Mouse (Mus musculus): ENCODE measurements around the gene Mier2. TPM values are rescaled to one million over a fixed set of nuclear protein-coding genes. Genes with fewer than 3 reads are reported as not detected.

The Mier2 gene
- 10 to 100 TPM; 51.2 to 72.3 (median 53.0) TPM for total RNA-seq (2022)

DNA sequence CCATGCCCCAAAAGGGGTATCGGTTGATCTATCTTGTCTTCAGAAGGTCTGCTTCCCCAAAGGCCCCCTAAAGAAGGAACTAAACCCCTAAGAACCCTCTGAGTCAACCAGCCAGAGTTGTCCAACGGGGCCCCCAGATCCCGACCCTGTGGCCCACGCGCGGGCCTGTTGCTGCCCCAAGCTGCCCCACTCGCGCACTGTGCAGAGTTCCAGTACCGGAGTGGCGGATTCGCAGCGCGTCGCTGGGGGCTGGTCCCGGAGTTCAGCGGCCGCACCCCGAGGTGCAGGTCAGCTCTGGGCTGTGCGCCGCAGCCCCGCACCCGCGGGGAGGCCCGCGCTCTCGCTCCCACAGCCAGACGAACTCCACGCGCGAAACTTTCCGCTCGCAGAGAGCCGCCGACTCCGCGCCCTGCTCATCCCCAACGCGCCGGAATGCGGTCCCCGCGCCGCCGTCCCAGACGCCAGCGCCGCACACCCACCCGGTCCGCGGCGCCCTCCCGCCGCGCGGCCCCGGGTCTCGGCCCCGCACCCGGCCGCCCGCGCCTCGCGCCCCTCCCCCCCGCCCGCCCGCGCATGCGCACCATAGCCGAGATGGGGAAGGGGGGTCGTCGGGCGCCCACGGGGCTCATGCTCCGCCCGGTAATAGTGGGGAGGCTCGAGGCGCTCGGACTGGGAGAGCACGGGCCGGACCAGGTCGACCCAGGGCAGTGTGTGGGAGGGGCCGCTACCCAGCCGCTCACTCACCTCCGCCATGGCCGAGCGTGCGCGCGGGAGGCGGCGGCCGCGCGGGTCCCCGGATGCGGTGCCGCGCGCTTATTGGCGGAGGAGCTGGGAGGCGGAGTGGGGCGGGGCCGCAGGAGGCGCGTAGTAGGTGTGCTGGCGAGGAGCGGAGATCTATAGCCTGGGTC is at the start of gene Mier2:
Mier2 (minus strand) TSS at position 870 of the 908 bp plus-strand sequence.
- DNase-seq (ENCODE audit: low spot score in 2 of 2) = peak; percentile 66 to 78

- no peak for DNase-seq (ENCODE audit: low spot score in 2 of 2)
Observed at GRCm38 (mm10) chr10:79597936-79598230, 42.9 kb upstream of the Mier2 start.

GRCm38 (mm10) chr10:79597051-79597935 is 42.3 kb upstream of the Mier2 start:
- DNase-seq (ENCODE audit: low spot score in 2 of 2) = peak; percentile 64 to 70

DNA sequence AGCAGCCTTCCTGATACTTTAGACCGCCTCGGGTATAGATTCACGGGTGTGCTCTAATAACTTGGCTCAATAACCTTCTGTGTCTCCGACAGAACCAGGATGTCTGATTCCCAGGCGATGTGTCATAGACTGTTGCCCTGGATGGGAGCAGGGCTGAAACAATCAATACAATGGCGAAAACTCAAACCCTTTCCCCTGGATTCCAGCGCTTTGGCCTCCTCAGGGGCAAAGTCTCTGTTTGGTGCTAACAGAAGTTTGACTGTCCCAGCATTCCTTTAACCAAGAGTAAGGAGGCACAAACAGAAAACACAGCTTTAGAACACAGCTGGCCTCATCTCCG is 40.6 kb upstream of the Mier2 start:
- no peak for DNase-seq (ENCODE audit: low spot score in 2 of 2)

- peak in 1 of 2 experiments; percentile 69 for DNase-seq (ENCODE audit: low spot score in 2 of 2)
Observed at GRCm38 (mm10) chr10:79594872-79595589, 40.0 kb upstream of the Mier2 start.

GRCm38 (mm10) chr10:79594111-79594510 is 39.1 kb upstream of the Mier2 start:
- DNase-seq (ENCODE audit: low spot score in 2 of 2) = no peak

DNA sequence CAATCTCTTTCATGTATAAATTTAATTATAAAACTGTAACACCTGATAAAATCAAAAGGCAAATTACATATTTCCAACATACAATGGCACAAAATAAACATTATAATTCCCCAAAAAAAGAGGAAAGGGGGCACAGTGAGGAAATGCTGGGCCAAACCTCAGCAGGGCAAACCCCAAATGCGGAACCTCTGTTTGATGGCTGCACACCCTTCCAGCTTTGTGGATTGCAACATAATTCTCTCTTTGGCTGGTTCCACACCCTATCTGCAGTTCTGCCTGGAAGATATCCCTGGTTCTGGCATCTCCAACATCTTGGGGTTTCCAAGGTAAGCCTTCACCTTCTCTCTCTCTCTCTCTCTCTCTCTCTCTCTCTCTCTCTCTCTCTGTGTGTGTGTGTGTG is 35.7 kb upstream of the Mier2 start:
- DNase-seq (ENCODE audit: low spot score in 2 of 2) = no peak

GRCm38 (mm10) chr10:79587752-79588126 is 32.7 kb upstream of the Mier2 start:
- no peak for DNase-seq (ENCODE audit: low spot score in 2 of 2)

DNA sequence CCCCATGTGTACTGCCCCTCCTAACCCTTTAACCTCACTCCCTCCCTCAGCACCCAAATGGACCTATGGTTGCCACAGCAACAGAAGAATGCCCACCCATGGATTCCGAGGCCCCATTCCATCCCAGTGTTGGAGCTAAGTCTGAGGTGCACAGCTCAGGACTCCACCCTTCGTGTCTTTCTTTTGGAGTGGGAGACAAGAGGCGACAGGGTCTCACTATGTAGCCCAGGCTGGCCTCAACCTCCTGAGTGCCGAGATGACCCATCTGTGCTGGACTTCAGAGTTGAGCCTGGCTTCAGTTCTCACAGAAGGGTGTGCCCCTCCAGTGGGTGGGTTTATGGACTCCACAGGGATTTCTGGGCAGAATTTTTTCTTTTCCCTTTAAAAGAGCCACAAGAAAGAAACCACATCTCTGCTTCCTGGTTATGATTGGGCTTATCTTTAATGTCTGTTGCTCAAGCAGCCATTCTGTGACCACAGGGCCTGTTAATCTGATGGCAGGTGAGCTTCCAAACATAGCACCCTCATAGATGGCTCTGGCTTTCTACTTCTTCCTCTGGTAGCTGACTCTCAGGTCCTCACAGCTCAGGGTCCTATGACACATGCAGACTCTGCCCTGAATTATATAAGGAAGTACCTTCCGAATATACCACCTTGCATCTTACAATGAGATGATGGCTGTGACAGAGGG is 32.2 kb upstream of the Mier2 start, which contains the start of gene Theg:
Theg (minus strand) TSS at position 271 of the 691 bp plus-strand sequence.
- DNase-seq (ENCODE audit: low spot score in 2 of 2) = no peak

DNA sequence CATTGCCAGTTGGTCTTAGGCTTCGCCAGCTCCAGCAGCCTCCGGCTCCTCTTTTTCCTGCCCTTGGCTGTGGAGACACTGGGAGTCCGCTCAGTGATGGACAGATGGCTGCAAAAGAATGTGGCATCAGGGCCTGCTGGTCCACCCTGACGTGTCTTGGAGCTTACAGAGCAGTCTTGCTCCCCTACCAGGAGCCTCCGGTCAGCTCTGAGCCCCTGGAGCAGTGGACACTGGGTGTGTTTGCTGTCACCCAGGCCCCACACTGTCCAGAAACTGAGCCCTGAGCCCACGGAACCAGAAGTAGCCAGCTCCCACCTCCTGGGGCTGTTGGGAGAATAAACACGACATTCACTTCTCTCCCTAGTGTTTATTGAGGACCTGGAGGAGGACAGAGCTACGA is 31.2 kb upstream of the Mier2 start:
- no peak for DNase-seq (ENCODE audit: low spot score in 2 of 2)

GRCm38 (mm10) chr10:79585723-79586122 is 30.7 kb upstream of the Mier2 start:
- DNase-seq (ENCODE audit: low spot score in 2 of 2) = no peak

DNA sequence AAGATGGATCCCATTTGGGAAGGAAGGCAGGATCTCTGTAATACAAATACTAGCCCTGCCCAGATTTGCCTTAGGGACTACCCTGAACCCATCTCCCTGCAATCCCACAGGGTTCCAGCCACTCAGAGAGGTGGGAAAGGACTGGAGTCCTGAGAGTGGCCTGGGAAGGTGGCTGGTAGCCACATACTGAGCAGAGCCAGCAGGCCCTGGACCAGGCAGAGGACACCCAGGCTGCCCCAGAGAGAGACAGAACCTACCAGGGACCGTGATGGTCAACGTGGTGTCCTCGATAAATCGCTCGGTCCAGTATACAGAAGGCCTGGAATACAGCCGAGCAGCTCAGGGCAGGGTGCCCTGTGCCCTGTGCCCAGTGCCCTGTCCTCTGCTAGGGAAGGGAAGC is 30.1 kb upstream of the Mier2 start:
- DNase-seq (ENCODE audit: low spot score in 2 of 2) = no peak

- DNase-seq (ENCODE audit: low spot score in 2 of 2) = no peak
Observed at GRCm38 (mm10) chr10:79584426-79584825, 29.4 kb upstream of the Mier2 start.

- no peak for DNase-seq (ENCODE audit: low spot score in 2 of 2)
Observed at GRCm38 (mm10) chr10:79584021-79584420, 29.0 kb upstream of the Mier2 start.

DNA sequence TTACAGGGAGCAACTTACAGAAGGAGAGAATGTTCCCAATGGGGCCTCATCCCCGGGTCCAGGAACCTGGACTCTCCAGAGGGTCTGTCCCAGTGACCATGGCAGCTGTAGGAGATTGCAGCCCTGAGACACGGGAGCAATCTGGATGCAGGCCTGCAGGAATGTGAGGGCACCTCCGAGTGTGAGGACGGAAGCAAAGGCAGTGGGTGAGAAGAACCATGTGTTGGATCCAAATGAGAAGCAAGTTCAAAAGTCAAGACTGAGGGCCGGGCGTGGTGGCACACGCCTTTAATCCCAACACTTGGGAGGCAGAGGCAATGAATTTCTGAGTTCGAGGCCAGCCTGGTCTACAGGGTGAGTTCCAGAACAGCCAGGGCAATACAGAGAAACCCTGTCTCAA is 26.5 kb upstream of the Mier2 start:
- no peak for DNase-seq (ENCODE audit: low spot score in 2 of 2)

GRCm38 (mm10) chr10:79580811-79581210 is 25.8 kb upstream of the Mier2 start:
- no peak for DNase-seq (ENCODE audit: low spot score in 2 of 2)

GRCm38 (mm10) chr10:79580356-79580755 is 25.4 kb upstream of the Mier2 start:
- no peak for DNase-seq (ENCODE audit: low spot score in 2 of 2)

DNA sequence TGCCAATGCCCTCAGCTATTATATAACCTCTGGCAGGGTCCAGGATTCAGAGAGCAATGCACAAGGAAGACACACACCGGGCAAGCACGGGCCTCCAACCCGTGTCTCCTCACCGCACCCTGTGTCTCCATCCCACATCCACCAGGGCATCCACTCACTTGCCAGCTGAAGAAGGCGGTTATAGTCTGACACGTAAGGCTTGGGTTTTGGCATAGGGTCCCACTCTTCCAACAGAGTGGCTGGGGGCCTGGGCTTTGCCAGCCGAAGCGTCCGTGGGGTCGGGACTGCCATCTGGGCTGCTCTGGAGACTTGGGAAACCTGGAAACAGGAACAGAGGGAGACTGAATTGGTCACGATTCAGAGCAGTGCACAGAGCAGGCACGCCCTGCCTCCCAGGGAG is 24.8 kb upstream of the Mier2 start:
- DNase-seq (ENCODE audit: low spot score in 2 of 2) = no peak

GRCm38 (mm10) chr10:79578891-79579290 is 23.9 kb upstream of the Mier2 start:
- no peak for DNase-seq (ENCODE audit: low spot score in 2 of 2)

DNA sequence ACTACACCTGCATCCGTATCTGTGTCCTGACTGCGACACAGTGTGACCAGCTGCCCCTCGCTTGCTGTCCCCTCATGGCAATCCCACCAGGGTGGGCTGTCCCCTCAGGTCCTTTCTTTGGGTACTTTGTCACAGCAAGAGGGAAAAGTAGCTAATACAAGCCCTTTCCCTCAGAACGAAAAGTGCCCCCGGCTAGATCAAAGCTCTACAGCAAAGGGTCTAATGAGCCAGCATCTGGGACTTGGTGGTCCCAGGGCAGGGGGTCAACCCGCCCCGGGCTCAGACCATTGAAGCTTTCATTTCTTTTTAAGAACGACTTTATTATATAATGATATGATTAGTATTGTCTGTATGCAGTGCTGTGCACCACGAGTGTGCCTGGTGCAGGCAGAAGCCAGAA is 23.3 kb upstream of the Mier2 start:
- no peak for DNase-seq (ENCODE audit: low spot score in 2 of 2)

DNA sequence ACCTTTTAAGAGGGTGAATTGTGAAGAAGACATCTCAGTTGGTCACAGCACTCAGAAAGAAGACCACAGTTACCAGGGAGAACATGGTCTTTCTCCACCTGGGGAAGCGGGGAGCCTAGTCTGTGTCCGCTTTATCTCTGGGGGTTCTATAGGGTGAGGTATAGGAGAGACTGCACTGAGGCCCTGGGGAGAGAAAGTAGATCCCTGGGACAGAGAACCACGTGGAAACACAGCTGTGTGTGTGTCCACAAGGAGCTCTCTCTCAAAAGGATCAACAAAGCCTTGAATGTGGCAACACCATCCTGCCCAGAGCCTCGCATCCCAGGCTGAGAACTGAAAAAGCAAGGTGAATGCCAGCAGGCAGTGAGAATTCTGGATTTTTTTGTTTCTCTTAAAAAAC is 22.4 kb upstream of the Mier2 start:
- no peak for DNase-seq (ENCODE audit: low spot score in 2 of 2)
